Mouse (Mus musculus) stomach, embryonic 15.5 days (tissue): ENCODE measurements around the gene Add2. TPM values are rescaled to one million over a fixed set of nuclear protein-coding genes. Genes with fewer than 3 reads are reported as not detected.

ENCODE experiments used
- ATAC-seq: fragments of 200-750 bp; cut with Nextera tagmentation; 2 replicates; pipeline ENCODE4 v1.8.0; 2017; ENCODE audit warnings: low read depth, moderate number of reproducible peaks, moderate TSS enrichment; ENCODE audit not compliant: insufficient read depth, low FRiP score
- H3K27ac ChIP-seq: fragments of 300-500 bp; sonication (generic); 2 replicates; pipeline ENCODE4 v1.5.1; 2015; ENCODE audit warnings: mild to moderate bottlenecking, inconsistent platforms
- H3K27me3 ChIP-seq: fragments of 300-500 bp; sonication (generic); replicated peaks from 2 replicates; pipeline ENCODE4 v1.6.1; 2015; ENCODE audit warnings: inconsistent platforms
- H3K36me3 ChIP-seq: fragments of 300-500 bp; sonication (generic); 2 replicates; pipeline ENCODE4 v1.6.1; 2015; ENCODE audit warnings: inconsistent platforms
- H3K4me1 ChIP-seq: fragments of 300-500 bp; sonication (generic); 2 replicates; pipeline ENCODE4 v1.6.1; 2015; ENCODE audit warnings: inconsistent platforms
- H3K4me2 ChIP-seq: fragments of 300-500 bp; sonication (generic); 2 replicates; pipeline ENCODE4 v1.6.1; 2015; ENCODE audit warnings: mild to moderate bottlenecking, inconsistent platforms
- H3K4me3 ChIP-seq: fragments of 300-500 bp; sonication (generic); replicated peaks from 2 replicates; pipeline ENCODE4 v1.5.1; 2015; ENCODE audit warnings: inconsistent platforms
- H3K9ac ChIP-seq: fragments of 300-500 bp; sonication (generic); 2 replicates; pipeline ENCODE4 v1.6.1; 2015; ENCODE audit warnings: inconsistent platforms
- H3K9me3 ChIP-seq: fragments of 300-500 bp; sonication (generic); 2 replicates; pipeline ENCODE4 v1.6.1; 2016; ENCODE audit warnings: inconsistent platforms
- WGBS: fragments of 180-500 bp; shearing (Covaris S2); methylation state at CpG from one replicate; pipeline ENCODE4 v1.1.7; 2015; 5-methylcytosine and 5-hydroxymethylcytosine counted together
- polyA plus RNA-seq: library from polyadenylated mRNA; unstranded; fragments of >200 nt; fragmentation: Nextera tagmentation; extraction: Ambion mirVana; gene quantifications from 2 replicates; pipeline ENCODE4 v1.2.1, GENCODE M21; 2015

Add2 gene
- polyA plus RNA-seq, 1 experiment from 2014 or later, result 12.6 TPM

GRCm38 (mm10) chr6:86069009-86069408 lies 40.5 kb downstream of the Add2 start:
- no peak overlapping the region for H3K27ac ChIP-seq
- H3K4me2 ChIP-seq, result no peak overlapping the region
- no peaks in the 10 kb centered on the region for H3K4me1 ChIP-seq
- no peaks in the 10 kb centered on the region for H3K9me3 ChIP-seq
- WGBS, result 61% methylated on average over 5 of the region's 5 CpGs
- ATAC-seq, result no peak
- H3K4me3 ChIP-seq, result no peak overlapping the region
- no peaks in the 10 kb centered on the region for H3K27me3 ChIP-seq
- H3K36me3 ChIP-seq, result no peaks in the 10 kb centered on the region
- no peak overlapping the region for H3K9ac ChIP-seq

DNA sequence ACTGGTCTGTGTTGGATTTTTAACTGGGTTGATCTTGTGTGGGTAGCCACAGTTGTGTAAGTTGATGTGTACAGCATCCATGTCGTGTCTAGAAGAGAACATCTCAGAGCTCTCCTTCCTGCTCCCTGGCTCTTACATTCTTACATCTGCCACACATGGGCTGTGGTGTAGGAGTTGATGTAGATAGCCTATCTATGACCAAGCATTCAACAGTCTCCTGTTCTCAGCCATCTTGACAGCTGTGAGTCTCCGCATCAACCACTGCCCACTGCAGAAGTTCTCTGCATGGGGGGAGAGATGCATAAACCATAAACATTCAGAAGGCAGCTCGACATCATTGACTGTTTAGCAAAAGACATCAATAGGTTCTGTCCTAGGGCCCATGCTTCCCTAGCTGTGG lies 41.4 kb downstream of the Add2 start:
- Histone ChIP-seq H3K27ac (no peak overlapping the region), H3K9me3 (no peaks in the 10 kb centered on the region), H3K4me3 (no peak overlapping the region), H3K27me3 (no peaks in the 10 kb centered on the region), H3K4me1 (no peaks in the 10 kb centered on the region), H3K9ac (no peak overlapping the region), H3K36me3 (no peaks in the 10 kb centered on the region), H3K4me2 (no peak overlapping the region)
- 77% methylated on average over 3 of the region's 3 CpGs for WGBS
- 0 out of 2 replicates have a peak, but pooled peaks have one; percentile 50 for ATAC-seq

DNA sequence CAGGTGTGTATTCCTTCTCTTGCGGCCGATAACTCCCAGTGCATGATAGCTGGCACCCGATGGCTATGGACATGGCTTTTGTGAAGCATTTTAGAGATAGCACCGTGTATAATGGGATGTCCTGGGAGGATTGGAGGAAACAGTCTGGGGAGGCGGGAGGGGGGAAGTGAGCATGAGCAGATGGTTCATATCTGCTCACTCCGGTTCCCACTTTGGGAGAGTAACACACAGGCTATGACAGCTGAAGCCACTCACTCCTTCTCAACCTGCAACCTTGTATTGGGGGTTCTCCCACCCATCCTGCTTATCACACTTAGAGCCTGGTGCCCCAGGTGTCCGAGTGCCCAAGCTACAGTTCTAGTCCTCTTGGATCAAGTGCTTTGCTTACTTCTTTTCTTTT lies 41.8 kb downstream of the Add2 start:
- H3K4me1 ChIP-seq, result no peaks in the 10 kb centered on the region
- H3K4me3 ChIP-seq, result no peak overlapping the region
- no peaks in the 10 kb centered on the region for H3K9me3 ChIP-seq
- no peak for ATAC-seq
- H3K4me2 ChIP-seq, result no peak overlapping the region
- WGBS, result 69% methylated on average over 7 of the region's 7 CpGs
- H3K27ac ChIP-seq, result no peak overlapping the region
- no peak overlapping the region for H3K9ac ChIP-seq
- no peaks in the 10 kb centered on the region for H3K36me3 ChIP-seq
- H3K27me3 ChIP-seq, result no peaks in the 10 kb centered on the region

- WGBS, result 67% methylated on average over 3 of the region's 3 CpGs
- Histone ChIP-seq H3K9me3 (no peaks in the 10 kb centered on the region), H3K36me3 (no peaks in the 10 kb centered on the region), H3K27me3 (no peaks in the 10 kb centered on the region), H3K4me3 (no peak overlapping the region), H3K4me1 (no peaks in the 10 kb centered on the region), H3K9ac (no peak overlapping the region), H3K27ac (no peak overlapping the region), H3K4me2 (no peak overlapping the region)
- ATAC-seq, result no peak
These were observed 45.4 kb downstream of the Add2 start for GRCm38 (mm10) chr6:86073882-86074281.

DNA sequence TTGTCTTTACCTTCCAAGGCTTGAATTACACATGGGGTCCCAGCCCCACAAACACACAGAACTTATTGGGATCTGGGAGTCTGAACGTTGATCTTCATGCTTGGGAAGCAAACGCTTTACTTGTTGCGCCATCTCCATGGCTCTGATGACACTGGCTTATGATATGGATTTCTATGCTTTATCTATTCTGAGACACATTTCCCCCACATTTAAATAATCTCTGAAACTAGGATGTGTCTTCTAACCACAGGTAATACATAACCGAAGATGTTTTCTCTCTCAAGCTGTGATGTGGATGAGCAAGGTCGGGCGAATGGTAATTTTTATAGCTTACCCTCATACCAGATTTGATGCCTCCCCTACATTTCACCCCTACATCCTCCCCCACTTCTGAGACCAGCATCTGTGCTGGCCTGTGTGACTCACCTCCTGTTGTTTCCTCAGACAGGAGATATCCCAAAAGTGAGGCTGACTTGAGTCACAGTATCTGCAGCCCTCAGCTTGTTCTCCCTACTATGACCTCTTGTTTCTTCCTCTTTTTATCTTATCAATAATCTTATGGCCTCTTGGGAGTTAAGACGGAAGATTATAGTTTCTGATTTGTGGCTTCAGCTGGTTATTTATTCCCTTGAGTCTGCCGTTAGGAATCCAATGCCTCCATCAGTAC lies 46.2 kb downstream of the Add2 start:
- no peaks in the 10 kb centered on the region for H3K9me3 ChIP-seq
- no peak for ATAC-seq
- no peaks in the 10 kb centered on the region for H3K27me3 ChIP-seq
- H3K36me3 ChIP-seq, result no peaks in the 10 kb centered on the region
- H3K4me1 ChIP-seq, result no peaks in the 10 kb centered on the region
- H3K27ac ChIP-seq, result no peak overlapping the region
- H3K4me3 ChIP-seq, result no peak overlapping the region
- WGBS, result 70% methylated on average over 8 of the region's 8 CpGs
- H3K4me2 ChIP-seq, result no peak overlapping the region
- H3K9ac ChIP-seq, result no peak overlapping the region

DNA sequence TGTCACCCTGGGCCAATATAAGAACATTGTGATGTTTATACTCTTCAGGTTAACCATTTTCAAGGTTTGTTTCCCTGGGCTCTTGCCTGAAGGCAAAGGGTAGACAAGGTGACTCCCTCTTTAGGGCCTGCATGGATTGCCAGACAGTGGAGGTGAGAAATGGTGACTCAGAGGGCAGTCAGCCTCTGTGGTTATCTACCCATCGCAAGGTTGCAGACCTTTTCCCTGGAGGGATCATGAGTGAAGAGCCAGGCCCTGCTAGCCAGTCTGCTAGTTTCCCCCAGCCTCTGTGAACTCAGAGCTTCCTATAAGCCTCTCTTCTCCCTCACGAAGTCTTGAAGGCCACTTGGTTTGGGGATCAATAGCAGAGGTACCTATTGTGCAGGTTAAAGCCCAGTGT lies 48.0 kb downstream of the Add2 start:
- ATAC-seq, result no peak
- H3K4me3 ChIP-seq, result no peak overlapping the region
- H3K36me3 ChIP-seq, result no peaks in the 10 kb centered on the region
- WGBS, result 83% methylated on average over 2 of the region's 2 CpGs
- no peak overlapping the region for H3K9ac ChIP-seq
- H3K27me3 ChIP-seq, result no peaks in the 10 kb centered on the region
- no peaks in the 10 kb centered on the region for H3K4me1 ChIP-seq
- no peaks in the 10 kb centered on the region for H3K9me3 ChIP-seq
- H3K27ac ChIP-seq, result no peak overlapping the region
- no peak overlapping the region for H3K4me2 ChIP-seq

DNA sequence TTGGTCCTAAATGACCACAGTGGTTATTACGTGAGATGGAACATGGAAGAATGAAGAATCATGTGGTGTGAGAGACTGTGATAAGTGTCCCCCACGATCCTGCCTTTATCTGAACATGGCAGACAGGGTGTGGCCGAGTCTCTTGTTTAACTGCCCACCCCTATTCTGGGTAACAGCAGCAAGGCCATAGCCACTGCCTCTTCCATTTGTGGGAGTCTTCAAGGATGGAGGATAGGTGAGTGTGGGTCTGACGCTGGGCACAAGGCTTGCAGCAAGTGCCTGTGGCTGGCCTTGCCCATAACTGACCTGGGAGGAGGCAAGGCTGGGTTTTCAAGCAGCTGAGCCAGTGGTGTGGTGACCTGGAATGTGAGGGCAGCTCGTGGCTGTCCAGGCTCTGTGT lies 49.4 kb downstream of the Add2 start:
- WGBS, result 64% methylated on average over 5 of the region's 5 CpGs
- peak; percentile 88 for ATAC-seq

GRCm38 (mm10) chr6:86078361-86079010 lies 50.0 kb downstream of the Add2 start:
- no peaks in the 10 kb centered on the region for H3K27me3 ChIP-seq
- H3K4me3 ChIP-seq, result no peak overlapping the region

More for the DNA sequence above, 49.4 kb downstream of the Add2 start:
- H3K9ac ChIP-seq, result no peak overlapping the region
- no peak overlapping the region for H3K27ac ChIP-seq
- H3K4me3 ChIP-seq, result no peak overlapping the region
- H3K36me3 ChIP-seq, result no peaks in the 10 kb centered on the region
- H3K4me2 ChIP-seq, result no peak overlapping the region
- H3K9me3 ChIP-seq, result no peaks in the 10 kb centered on the region
- no peaks in the 10 kb centered on the region for H3K4me1 ChIP-seq
- H3K27me3 ChIP-seq, result no peaks in the 10 kb centered on the region

GRCm38 (mm10) chr6:86079323-86079722 lies 50.8 kb downstream of the Add2 start:
- ATAC-seq, result no peak
- Histone ChIP-seq H3K4me2 (no peak overlapping the region), H3K9me3 (no peaks in the 10 kb centered on the region), H3K36me3 (no peaks in the 10 kb centered on the region), H3K27me3 (no peaks in the 10 kb centered on the region), H3K27ac (no peak overlapping the region), H3K4me3 (no peak overlapping the region), H3K9ac (no peak overlapping the region), H3K4me1 (no peaks in the 10 kb centered on the region)

More at GRCm38 (mm10) chr6:86078361-86079010, 50.0 kb downstream of the Add2 start:
- Histone ChIP-seq H3K9me3 (no peaks in the 10 kb centered on the region), H3K4me2 (no peak overlapping the region), H3K4me1 (no peaks in the 10 kb centered on the region), H3K27ac (no peak overlapping the region), H3K36me3 (no peaks in the 10 kb centered on the region), H3K9ac (no peak overlapping the region)
- WGBS, result 59% methylated on average over 1 of the region's 1 CpGs
- no peak for ATAC-seq

DNA sequence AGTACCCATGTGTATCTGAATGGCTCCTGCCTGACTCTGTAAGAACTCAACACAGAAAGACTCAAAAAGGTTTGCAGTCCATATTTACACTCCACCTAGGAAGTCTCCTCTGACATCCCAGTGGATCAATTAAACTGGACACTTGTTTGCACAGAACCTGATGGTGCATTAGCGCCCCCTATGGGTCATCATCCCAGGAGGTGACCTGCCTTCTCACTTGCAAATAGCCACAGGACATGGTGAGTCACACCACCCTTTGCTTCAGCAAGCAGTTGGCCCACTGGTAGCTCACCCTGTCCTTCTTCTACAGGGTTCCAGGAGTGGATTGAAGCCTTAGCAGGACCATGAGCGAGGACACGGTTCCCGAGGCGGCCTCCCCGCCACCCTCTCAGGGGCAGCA lies 57.0 kb downstream of the Add2 start:
- H3K27me3 ChIP-seq, result no peaks in the 10 kb centered on the region
- H3K36me3 ChIP-seq, result no peaks in the 10 kb centered on the region
- H3K4me3 ChIP-seq, result no peak overlapping the region
- H3K9ac ChIP-seq, result no peak overlapping the region
- no peaks in the 10 kb centered on the region for H3K4me1 ChIP-seq
- no peak overlapping the region for H3K27ac ChIP-seq
- WGBS, result 60% methylated on average over 6 of the region's 6 CpGs
- no peaks in the 10 kb centered on the region for H3K9me3 ChIP-seq
- H3K4me2 ChIP-seq, result no peak overlapping the region
- ATAC-seq, result no peak

DNA sequence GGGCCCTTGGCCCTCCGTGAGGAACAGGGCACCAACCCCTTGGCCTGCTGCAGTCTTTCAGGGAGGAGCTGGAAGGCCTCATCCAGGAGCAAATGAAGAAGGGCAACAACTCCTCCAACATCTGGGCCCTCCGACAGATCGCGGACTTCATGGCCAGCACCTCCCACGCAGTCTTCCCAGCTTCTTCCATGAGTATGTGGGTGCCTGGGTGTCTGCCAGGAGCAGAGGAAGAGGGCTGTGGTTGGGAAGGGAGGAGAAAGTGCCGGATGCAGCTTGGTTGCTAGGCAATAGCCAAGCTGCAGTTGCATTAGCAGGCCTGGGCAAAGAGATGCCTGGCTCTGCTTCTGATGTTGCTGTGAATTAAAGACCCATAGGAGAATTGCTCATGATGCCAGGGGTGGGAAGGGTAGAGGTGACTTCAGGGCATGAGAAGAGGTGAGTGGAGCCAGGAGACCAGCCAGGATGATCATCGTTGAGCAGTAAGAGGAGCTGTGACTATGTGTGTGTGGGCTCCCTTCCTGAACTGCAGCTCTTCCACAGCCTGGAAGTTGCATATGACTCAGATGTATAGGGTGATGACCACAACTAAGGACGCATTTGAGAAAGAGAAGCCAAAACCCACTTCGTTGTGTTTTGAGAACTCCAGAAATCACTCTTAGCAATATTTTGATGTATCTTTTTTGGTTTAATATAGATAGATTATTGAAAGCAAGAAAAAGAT lies 58.5 kb downstream of the Add2 start:
- no peak overlapping the region for H3K27ac ChIP-seq
- H3K4me1 ChIP-seq, result no peaks in the 10 kb centered on the region
- WGBS, result 64% methylated on average over 9 of the region's 9 CpGs
- ATAC-seq, result no peak
- no peaks in the 10 kb centered on the region for H3K9me3 ChIP-seq
- no peak overlapping the region for H3K9ac ChIP-seq
- no peaks in the 10 kb centered on the region for H3K36me3 ChIP-seq
- H3K4me3 ChIP-seq, result no peak overlapping the region
- no peaks in the 10 kb centered on the region for H3K27me3 ChIP-seq
- H3K4me2 ChIP-seq, result no peak overlapping the region

DNA sequence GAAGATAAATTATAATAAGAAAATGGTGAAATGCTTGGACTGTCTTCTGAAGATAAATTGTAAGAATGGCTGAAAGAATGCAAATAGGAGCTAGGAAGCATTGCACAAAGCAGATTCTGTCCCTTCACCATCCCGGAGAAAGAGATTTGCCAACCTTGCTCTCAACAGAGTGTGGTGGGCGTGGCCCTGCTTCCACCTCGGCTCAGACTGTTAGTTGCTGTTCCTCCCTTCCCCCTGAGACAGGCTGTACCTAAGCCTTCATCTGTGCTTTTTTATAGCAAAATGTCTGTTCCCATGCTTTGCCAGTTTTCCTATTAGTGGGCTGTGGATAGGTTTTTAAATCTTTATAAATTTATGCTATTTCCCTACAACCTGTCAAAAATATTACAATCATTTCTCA lies 59.3 kb downstream of the Add2 start:
- H3K27ac ChIP-seq, result no peak overlapping the region
- no peak for ATAC-seq

More for the DNA sequence above, 59.3 kb downstream of the Add2 start:
- Histone ChIP-seq H3K4me2 (no peak overlapping the region), H3K4me3 (no peak overlapping the region), H3K4me1 (no peaks in the 10 kb centered on the region), H3K36me3 (no peaks in the 10 kb centered on the region), H3K9me3 (no peaks in the 10 kb centered on the region), H3K9ac (no peak overlapping the region), H3K27me3 (no peaks in the 10 kb centered on the region)
- 24% methylated on average over 3 of the region's 3 CpGs for WGBS
